Mouse (Mus musculus) myocyte (in vitro differentiated cells): ENCODE measurements at regions not wholly inside any gene's neighbourhood (a gene's known extent, or its start where the extent isn't known, plus 50 kb on each side); places are given as distances from the start of the nearest gene placed in this dataset.

Source experiments
- H3K27me3 ChIP-seq: one replicate; pipeline ENCODE4 v1.6.1; 2011; ENCODE audit not compliant: control insufficient read depth, insufficient read depth, insufficient read length
- H3K36me3 ChIP-seq: one replicate; pipeline ENCODE4 v1.6.1; 2011; ENCODE audit not compliant: control insufficient read depth, insufficient read depth
- H3K4me2 ChIP-seq: one replicate; pipeline ENCODE4 v1.6.1; 2011; ENCODE audit warnings: low read depth, control low read depth
- H3K4me3 ChIP-seq: one replicate; pipeline ENCODE4 v1.5.1; 2011; ENCODE audit warnings: mild to moderate bottlenecking, control low read depth, moderate library complexity
- H3K79me2 ChIP-seq: one replicate; pipeline ENCODE4 v1.6.1; 2011; ENCODE audit not compliant: control insufficient read depth, insufficient read depth
- H3ac ChIP-seq: one replicate; pipeline ENCODE4 v1.6.1; 2011; ENCODE audit not compliant: control insufficient read depth, insufficient read length
- CEBPB ChIP-seq: IDR thresholded peaks from 2 replicates; pipeline ENCODE4 v1.6.1; 2011; ENCODE audit warnings: mild to moderate bottlenecking, moderate library complexity; ENCODE audit not compliant: poor library complexity, insufficient read depth, severe bottlenecking
- E2F4 ChIP-seq: IDR thresholded peaks from one replicate; pipeline ENCODE4 v1.6.1; 2011; ENCODE audit warnings: mild to moderate bottlenecking, control low read depth, moderate library complexity; ENCODE audit not compliant: insufficient read depth
- MAX ChIP-seq: IDR thresholded peaks from one replicate; pipeline ENCODE4 v1.6.1; 2011; ENCODE audit warnings: low read depth, mild to moderate bottlenecking, control low read depth
- MYOD1 ChIP-seq, 3 experiments: IDR thresholded peaks; one replicate each; pipeline ENCODE4 v1.6.1; 2011; ENCODE audit warnings: control low read depth in 2 of 3, low read depth in 2 of 3, mild to moderate bottlenecking in 2 of 3, moderate library complexity in 1 of 3; ENCODE audit not compliant: insufficient read length in 2 of 3, control insufficient read depth in 1 of 3
- MYOG ChIP-seq, 3 experiments: IDR thresholded peaks; one replicate each; pipeline ENCODE4 v1.6.1; 2011; ENCODE audit warnings: control low read depth in 2 of 3, low read depth in 2 of 3, mild to moderate bottlenecking in 2 of 3; ENCODE audit not compliant: insufficient read length in 2 of 3, control insufficient read depth in 1 of 3, insufficient read depth in 1 of 3
- POLR2A ChIP-seq: IDR thresholded peaks from one replicate; pipeline ENCODE4 v1.6.1; 2011; ENCODE audit warnings: low read depth, mild to moderate bottlenecking, control low read depth, moderate library complexity; ENCODE audit not compliant: insufficient read length
- POLR2AphosphoS2 ChIP-seq: IDR thresholded peaks from one replicate; pipeline ENCODE4 v1.6.1; 2011; ENCODE audit warnings: low read depth, control low read depth; ENCODE audit not compliant: insufficient read length
- REST ChIP-seq: IDR thresholded peaks from one replicate; pipeline ENCODE4 v1.6.1; 2011; ENCODE audit warnings: mild to moderate bottlenecking, control low read depth, moderate library complexity; ENCODE audit not compliant: insufficient read depth, insufficient read length
- SRF ChIP-seq: IDR thresholded peaks from one replicate; pipeline ENCODE4 v1.6.1; 2011; ENCODE audit warnings: low read depth; ENCODE audit not compliant: control insufficient read depth, insufficient read length
- TCF12 ChIP-seq: IDR thresholded peaks from one replicate; pipeline ENCODE4 v1.6.1; 2011; ENCODE audit warnings: mild to moderate bottlenecking, control low read depth; ENCODE audit not compliant: poor library complexity, insufficient read depth, severe bottlenecking
- TCF3 ChIP-seq: IDR thresholded peaks from one replicate; pipeline ENCODE4 v1.6.1; 2011; ENCODE audit warnings: low read depth, control low read depth; ENCODE audit not compliant: insufficient read length
- USF1 ChIP-seq: IDR thresholded peaks from one replicate; pipeline ENCODE4 v1.6.1; 2011; ENCODE audit warnings: low read depth, mild to moderate bottlenecking, control low read depth, moderate library complexity

GRCm38 (mm10) chr12:26802542-26802941 lies 333.5 kb downstream of the Cmpk2 start:
- no peaks in the 10 kb centered on the region for H3K36me3 ChIP-seq
- no peak overlapping the region for H3ac ChIP-seq
- H3K4me2 ChIP-seq, result no peak overlapping the region
- no peaks in the 10 kb centered on the region for H3K27me3 ChIP-seq
- no peak overlapping the region for H3K4me3 ChIP-seq
- no peaks in the 10 kb centered on the region for H3K79me2 ChIP-seq
- no peak for TF ChIP-seq TCF12

GRCm38 (mm10) chr12:26799310-26799709 lies 330.3 kb downstream of the Cmpk2 start:
- no peak overlapping the region for H3K4me2 ChIP-seq
- H3K27me3 ChIP-seq, result no peaks in the 10 kb centered on the region
- H3ac ChIP-seq, result no peak overlapping the region
- H3K36me3 ChIP-seq, result no peaks in the 10 kb centered on the region
- H3K79me2 ChIP-seq, result no peaks in the 10 kb centered on the region
- TF ChIP-seq POLR2A (no peak), MAX (no peak), CEBPB (no peak), TCF12 (no peak), USF1 (no peak), REST (no peak), MYOG (IDR thresholded peaks at IDR 0.05; ENCODE audit: control insufficient read depth in 1 of 3, insufficient read depth in 1 of 3, insufficient read length in 2 of 3, low read depth in 2 of 3) (no peak), POLR2AphosphoS2 (no peak), E2F4 (no peak), TCF3 (no peak), MYOD1 (IDR thresholded peaks at IDR 0.05; ENCODE audit: control insufficient read depth in 1 of 3, insufficient read length in 2 of 3, low read depth in 2 of 3) (no peak), SRF (no peak)
- no peak overlapping the region for H3K4me3 ChIP-seq

GRCm38 (mm10) chr12:26796367-26796766 lies 327.4 kb downstream of the Cmpk2 start:
- Histone ChIP-seq H3K36me3 (no peaks in the 10 kb centered on the region), H3K4me2 (no peak overlapping the region), H3ac (no peak overlapping the region), H3K27me3 (no peaks in the 10 kb centered on the region), H3K79me2 (no peaks in the 10 kb centered on the region), H3K4me3 (no peak overlapping the region)
- TF ChIP-seq SRF, result no peak
- no peak for TF ChIP-seq REST

- TF ChIP-seq POLR2AphosphoS2 (no peak), POLR2A (no peak), E2F4 (no peak), USF1 (no peak), TCF12 (no peak), MYOG (IDR thresholded peaks at IDR 0.05; ENCODE audit: control insufficient read depth in 1 of 3, insufficient read depth in 1 of 3, insufficient read length in 2 of 3, low read depth in 2 of 3) (no peak), SRF (no peak), TCF3 (no peak), REST (no peak), MYOD1 (IDR thresholded peaks at IDR 0.05; ENCODE audit: control insufficient read depth in 1 of 3, insufficient read length in 2 of 3, low read depth in 2 of 3) (no peak), CEBPB (no peak), MAX (no peak)
- Histone ChIP-seq H3K4me2 (no peak overlapping the region), H3K27me3 (no peaks in the 10 kb centered on the region), H3K4me3 (no peak overlapping the region), H3K79me2 (no peaks in the 10 kb centered on the region), H3K36me3 (no peaks in the 10 kb centered on the region), H3ac (no peak overlapping the region)
These were observed 320.4 kb downstream of the Cmpk2 start for GRCm38 (mm10) chr12:26789336-26789846.

- no peak overlapping the region for H3ac ChIP-seq
- no peaks in the 10 kb centered on the region for H3K36me3 ChIP-seq
- no peak overlapping the region for H3K4me3 ChIP-seq
- no peaks in the 10 kb centered on the region for H3K79me2 ChIP-seq
- H3K4me2 ChIP-seq, result no peak overlapping the region
- TF ChIP-seq MAX (no peak), POLR2A (no peak), CEBPB (no peak), MYOD1 (IDR thresholded peaks at IDR 0.05; ENCODE audit: control insufficient read depth in 1 of 3, insufficient read length in 2 of 3, low read depth in 2 of 3) (no peak), POLR2AphosphoS2 (no peak), MYOG (IDR thresholded peaks at IDR 0.05; ENCODE audit: control insufficient read depth in 1 of 3, insufficient read depth in 1 of 3, insufficient read length in 2 of 3, low read depth in 2 of 3) (no peak), E2F4 (no peak), REST (no peak), TCF12 (no peak), USF1 (no peak)
- no peaks in the 10 kb centered on the region for H3K27me3 ChIP-seq
These were observed 316.5 kb downstream of the Cmpk2 start for GRCm38 (mm10) chr12:26785550-26785949.
